Mouse (Mus musculus) ES-CJ7 (cell line): ENCODE measurements around the gene Exosc8.
A peak's percentile ranks its signal among the peaks of the same experiment; 100 is the strongest.
"Not testable (repeated sequence)": the region's sequence is repeated elsewhere in the genome, so short reads cannot be mapped to it uniquely, and the experiment has no call there.

Experiments
- DNase-seq: peaks from one replicate; pipeline ENCODE4 v3.0.0; 2011; ENCODE audit warnings: low read depth, low spot score

Exosc8 gene

GRCm38 (mm10) chr3:54736101-54736927 lies 1.1 kb upstream of the Exosc8 start:
- no peak for DNase-seq

- peak; percentile 89 for DNase-seq
Measured at GRCm38 (mm10) chr3:54734411-54735246, 564 bp downstream of the Exosc8 start.

- DNase-seq: no peak
Measured at GRCm38 (mm10) chr3:54732371-54732770, 2.8 kb downstream of the Exosc8 start.

GRCm38 (mm10) chr3:54731626-54732150 lies 3.5 kb downstream of the Exosc8 start:
- no peak for DNase-seq

GRCm38 (mm10) chr3:54728100-54728499 lies 7.1 kb downstream of the Exosc8 start:
- DNase-seq: no peak

- no peak for DNase-seq
Measured at GRCm38 (mm10) chr3:54727588-54727987, 7.6 kb downstream of the Exosc8 start.

- DNase-seq: no peak
Measured at GRCm38 (mm10) chr3:54725344-54725743, 9.8 kb downstream of the Exosc8 start.

GRCm38 (mm10) chr3:54723741-54724500 lies 11.3 kb downstream of the Exosc8 start:
- DNase-seq: no peak

- no peak for DNase-seq
Measured at GRCm38 (mm10) chr3:54718947-54719346, 16.2 kb downstream of the Exosc8 start.

- no peak for DNase-seq
Measured at GRCm38 (mm10) chr3:54717348-54717747, 17.8 kb downstream of the Exosc8 start.

GRCm38 (mm10) chr3:54715461-54715860 lies 19.7 kb downstream of the Exosc8 start:
- no peak for DNase-seq

GRCm38 (mm10) chr3:54714253-54714652 lies 20.9 kb downstream of the Exosc8 start, which contains the start of gene Gm21958:
Gm21958 (minus strand) TSS chr3:54714353.
- DNase-seq: no peak

- DNase-seq: no peak
Measured at GRCm38 (mm10) chr3:54708972-54709371, 26.2 kb downstream of the Exosc8 start.

GRCm38 (mm10) chr3:54704106-54704505 lies 31.1 kb downstream of the Exosc8 start:
- not testable (repeated sequence) for DNase-seq

- DNase-seq: no peak
Measured at GRCm38 (mm10) chr3:54699759-54700301, 35.4 kb downstream of the Exosc8 start.

- no peak for DNase-seq
Measured at GRCm38 (mm10) chr3:54693056-54693415, 42.2 kb downstream of the Exosc8 start.

- DNase-seq: peak; percentile 97
Measured at GRCm38 (mm10) chr3:54692202-54693055, 42.8 kb downstream of the Exosc8 start, which contains the start of gene Supt20. Supt20 (plus strand) TSS chr3:54692807.

GRCm38 (mm10) chr3:54689091-54689490 lies 46.1 kb downstream of the Exosc8 start:
- no peak for DNase-seq

- DNase-seq: no peak
Measured at GRCm38 (mm10) chr3:54687245-54687644, 47.9 kb downstream of the Exosc8 start.

- DNase-seq: no peak
Measured at GRCm38 (mm10) chr3:54685202-54685601, 50.0 kb downstream of the Exosc8 start.
